Mouse (Mus musculus) lung, adult 18-20 months (tissue): ENCODE measurements around the gene Mllt6.
"Not testable (repeated sequence)": the region's sequence is repeated elsewhere in the genome, so short reads cannot be mapped to it uniquely, and the experiment has no call there.

ENCODE experiments used
- DNase-seq, 2 experiments: peaks; one replicate each; pipeline ENCODE4 v3.0.0; 2022; ENCODE audit warnings: mixed read lengths in 2 of 2

Mllt6 gene

GRCm38 (mm10) chr11:97718281-97718860 is 55.2 kb downstream of the Mllt6 start:
- peak in 1 of 2 experiments; percentile 38 for DNase-seq

DNA sequence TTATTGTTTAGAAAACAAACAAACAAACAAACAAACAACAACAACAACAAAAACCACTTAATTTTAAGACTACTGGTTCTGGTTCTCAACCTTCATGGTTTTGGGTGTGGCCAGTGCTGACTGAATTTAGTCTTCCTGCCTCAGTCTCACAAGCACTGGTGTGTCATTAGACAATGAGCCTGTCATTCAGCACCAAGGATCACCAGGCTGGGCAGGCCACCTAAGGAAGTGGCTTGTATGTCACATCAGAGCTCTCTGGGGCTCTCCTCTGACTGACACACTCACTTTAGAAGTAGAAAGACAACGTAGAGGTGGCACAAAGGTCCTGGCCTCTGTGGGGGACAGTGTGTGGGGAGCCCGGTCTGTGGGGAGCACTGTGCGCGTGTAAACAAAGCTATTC is 55.8 kb downstream of the Mllt6 start:
- no peak for DNase-seq

DNA sequence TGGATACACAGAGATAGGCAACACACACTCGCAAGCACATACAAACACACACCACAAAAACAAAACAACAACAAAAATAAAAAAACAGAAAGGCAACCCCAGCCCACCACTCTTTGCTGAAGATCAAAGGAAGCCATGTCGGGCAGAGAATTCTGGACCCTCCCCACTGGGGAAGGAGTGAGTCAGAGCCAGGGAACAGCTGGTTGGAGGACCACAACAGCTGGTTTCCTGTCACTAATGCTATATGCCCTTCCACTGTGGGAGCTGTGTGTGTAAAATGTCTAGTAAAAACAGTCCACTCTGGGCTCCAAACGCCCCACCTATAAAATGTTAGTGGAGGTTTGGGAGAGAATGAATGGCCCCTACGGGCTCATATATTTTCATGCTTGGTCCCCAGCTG is 58.1 kb downstream of the Mllt6 start:
- DNase-seq = no peak

DNA sequence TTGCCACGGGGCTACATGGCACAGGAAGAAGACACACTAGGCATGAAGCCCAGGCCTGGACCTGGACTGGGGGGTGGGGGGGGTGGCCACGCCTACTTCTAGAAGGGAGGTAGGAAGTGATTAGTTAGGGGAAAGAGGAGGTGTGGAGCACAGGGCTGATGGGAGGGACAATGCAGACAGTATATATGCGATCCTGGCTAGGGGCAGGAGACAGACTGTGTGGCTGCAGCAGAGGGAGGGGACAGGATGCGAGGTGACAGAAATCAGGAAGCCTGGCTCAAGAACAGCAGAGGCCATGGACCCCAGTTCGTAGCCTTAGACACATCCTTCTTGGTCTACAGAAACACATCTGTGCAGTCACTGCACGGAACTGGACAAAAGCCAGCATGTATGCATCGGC is 60.5 kb downstream of the Mllt6 start:
- no peak for DNase-seq

- peak; percentile 28 to 37 for DNase-seq
Measured at GRCm38 (mm10) chr11:97728311-97728710, 65.1 kb downstream of the Mllt6 start.

DNA sequence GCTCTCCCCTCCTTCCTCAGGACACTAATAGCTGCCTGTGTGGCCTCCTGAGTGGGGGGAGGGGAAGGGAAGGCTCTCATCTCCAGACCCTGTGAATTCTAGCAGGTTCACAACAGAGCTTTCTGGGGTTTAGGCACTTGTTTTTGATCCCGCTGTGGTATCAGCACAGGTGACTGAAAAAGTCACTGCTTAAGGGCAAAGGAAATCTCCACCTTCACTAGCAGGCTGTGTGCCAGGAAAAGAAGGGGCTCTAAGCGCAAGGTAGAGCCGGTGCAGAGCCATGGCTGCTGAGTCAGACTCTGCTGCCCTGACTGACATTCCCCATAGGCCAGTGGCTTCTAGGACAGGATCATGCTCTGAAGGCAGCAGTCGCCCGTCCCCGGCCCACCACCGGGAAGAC is 65.5 kb downstream of the Mllt6 start:
- DNase-seq = no peak

DNA sequence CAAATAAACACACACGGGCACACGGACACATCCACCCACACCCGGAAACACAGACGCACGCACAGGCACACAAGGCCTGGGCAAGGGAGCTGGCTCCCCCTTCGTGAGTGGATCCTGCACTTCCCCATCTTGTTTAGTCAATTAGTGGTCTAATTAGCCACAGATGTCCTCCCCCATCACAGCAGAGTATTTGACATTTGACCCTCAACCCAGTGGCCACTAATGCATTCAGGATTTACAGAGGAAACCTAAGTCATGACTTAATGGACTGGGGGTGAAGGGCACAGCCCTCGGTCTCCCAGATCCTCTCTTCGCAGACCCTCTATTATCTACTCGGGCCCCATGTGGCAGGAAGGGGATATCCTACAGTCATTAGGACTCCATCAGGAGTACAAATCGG is 70.5 kb downstream of the Mllt6 start:
- DNase-seq = no peak

- not testable (repeated sequence) for DNase-seq
Measured at GRCm38 (mm10) chr11:97734810-97735209, 71.6 kb downstream of the Mllt6 start.
